ENCODE assay signal across 8 mouse cellular contexts in the genomic region with DNA sequence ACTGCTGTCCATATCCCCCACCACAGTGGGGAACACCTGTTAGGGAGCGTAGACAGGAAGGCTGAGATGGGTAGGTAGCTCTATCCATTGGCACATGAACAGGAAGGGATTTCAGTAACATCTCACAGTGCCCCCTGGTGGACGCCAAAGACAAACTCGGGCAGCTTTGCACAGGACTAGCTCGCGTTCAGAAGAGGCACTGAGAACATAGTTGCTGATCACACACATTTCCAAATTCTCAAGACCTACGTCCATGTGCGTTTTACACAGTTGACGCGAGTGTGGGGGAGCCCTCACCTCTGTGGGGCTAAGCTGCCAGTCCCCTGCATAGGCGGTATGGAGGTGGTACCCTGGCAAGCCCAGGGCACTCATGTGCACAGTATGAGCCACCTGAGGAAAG. TPM values are rescaled to one million over a fixed set of nuclear protein-coding genes. Genes with fewer than 3 reads are reported as not detected.
A peak's percentile ranks its signal among the peaks of the same experiment; 100 is the strongest.
DNase-seq lines count a peak whose midpoint lies in the region; TF ChIP-seq lines count a peak whose summit lies in the region.

No protein-coding gene starts in this region.

- peak overlapping the region; percentile 46; the same call in 1 of the 2 replicates for H3K4me3 ChIP-seq in cortical plate, adult 2 months (ENCODE audit: insufficient read depth, low read length)
- H3K4me3 ChIP-seq in megakaryocyte, embryonic 14.5 days (replicated peaks): peak overlapping the region; percentile 93

- peaks cover 47% of the 10 kb centered on the region for H3K36me3 ChIP-seq in megakaryocyte, embryonic 14.5 days (replicated peaks; ENCODE audit: low read length)

- peak; percentile 91 for DNase-seq in adipocyte (ENCODE audit: low spot score)
- peak; percentile 67 to 73 for DNase-seq in gastrocnemius, adult 8-10 months (ENCODE audit: low spot score in 2 of 2)
- DNase-seq in induced T-regulatory cell, adult 2 months (ENCODE audit: low read depth): peak; percentile 92
- DNase-seq in left cerebral cortex, adult 9 months (ENCODE audit: low spot score in 2 of 2): peak; percentile 65 to 90
- DNase-seq in right cerebral cortex, postnatal 10 days (ENCODE audit: low spot score in 2 of 2): peak; percentile 92 to 94
- peak; percentile 86 for DNase-seq in urinary bladder, postnatal 14 days (ENCODE audit: low spot score)

- TF ChIP-seq CTCF in cortical plate, adult 2 months (IDR thresholded peaks at IDR 0.05; ENCODE audit: extremely low read depth, insufficient read depth, low read length): peak; percentile 95

- H3K27ac ChIP-seq in cortical plate, adult 2 months (ENCODE audit: insufficient read depth, low read length): no peak overlapping the region

- TF ChIP-seq POLR2A in cortical plate, adult 2 months (IDR thresholded peaks at IDR 0.05; ENCODE audit: extremely low read depth, insufficient read depth, low read length): 0 out of 2 replicates have a peak, but pooled peaks have one; percentile 14

- H3K9me3 ChIP-seq in megakaryocyte, embryonic 14.5 days: no peaks in the 10 kb centered on the region

- peaks cover 2% of the 10 kb centered on the region for H3K27me3 ChIP-seq in megakaryocyte, embryonic 14.5 days (replicated peaks)

- H3K4me1 ChIP-seq in cortical plate, adult 2 months (ENCODE audit: control insufficient read depth, insufficient read depth, low read length): no peaks in the 10 kb centered on the region
- peaks cover 36% of the 10 kb centered on the region for H3K4me1 ChIP-seq in megakaryocyte, embryonic 14.5 days

RNA-seq across cellular contexts. Expression of a gene that starts 1.4 kb away (rescaled TPM):
- 82.2 and 94.6 TPM in 2 replicates for polyA plus RNA-seq in cortical plate, adult 2 months (2012; rRNA removed)
- total RNA-seq in gastrocnemius, adult 8-10 months (2022): 10 to 100 TPM; 46.4 to 50.9 (median 50.4) TPM
- 22.7 and 24.1 TPM in 2 replicates for polyA plus RNA-seq in megakaryocyte, embryonic 14.5 days (2012; ENCODE audit: insufficient read depth, low replicate concordance)

RNA-seq across cellular contexts. Expression of a gene that starts 4.0 kb away (rescaled TPM):
- 2.8 and 3.0 TPM in 2 replicates for polyA plus RNA-seq in cortical plate, adult 2 months (2012; rRNA removed)
- total RNA-seq in gastrocnemius, adult 8-10 months (2022): 1 to 10 TPM in 2 of 4 experiments, not detected in 2; 1.5 to 6.1 TPM
- not detected in 2 replicates for polyA plus RNA-seq in megakaryocyte, embryonic 14.5 days (2012; ENCODE audit: insufficient read depth, low replicate concordance)

RNA-seq across cellular contexts. Expression of a gene that starts 7.1 kb away (rescaled TPM):
- 0.11 and 0.15 TPM in 2 replicates for polyA plus RNA-seq in cortical plate, adult 2 months (2012; rRNA removed)
- total RNA-seq in gastrocnemius, adult 8-10 months (2022): under 1 TPM in 1 of 4 experiments, not detected in 3; 0.21 TPM
- not detected in 2 replicates for polyA plus RNA-seq in megakaryocyte, embryonic 14.5 days (2012; ENCODE audit: insufficient read depth, low replicate concordance)

RNA-seq across cellular contexts. Expression of a gene that starts 13.3 kb away (rescaled TPM):
- 35.9 and 40.7 TPM in 2 replicates for polyA plus RNA-seq in cortical plate, adult 2 months (2012; rRNA removed)
- total RNA-seq in gastrocnemius, adult 8-10 months (2022): 1 to 10 TPM in 3 of 4 experiments, under 1 TPM in 1; 0.85 to 3.1 (median 2.3) TPM
- polyA plus RNA-seq in megakaryocyte, embryonic 14.5 days (2012; ENCODE audit: insufficient read depth, low replicate concordance): 12.9 and 57.4 TPM in 2 replicates

RNA-seq across cellular contexts. Expression of a gene that starts 24.8 kb away (rescaled TPM):
- 109 and 168 TPM in 2 replicates for polyA plus RNA-seq in cortical plate, adult 2 months (2012; rRNA removed)
- total RNA-seq in gastrocnemius, adult 8-10 months (2022): 10 to 100 TPM; 40.2 to 94.7 (median 71.0) TPM
- polyA plus RNA-seq in megakaryocyte, embryonic 14.5 days (2012; ENCODE audit: insufficient read depth, low replicate concordance): 28.3 and 28.5 TPM in 2 replicates
